Mouse (Mus musculus) mesoderm, embryonic 11.5 days (tissue): ENCODE data around the gene Ift122.

ENCODE experiments used
- DNase-seq: peaks from one replicate; pipeline ENCODE4 v3.0.0-alpha.2; 2012; ENCODE audit warnings: low read depth, low spot score

Gene Ift122

DNA sequence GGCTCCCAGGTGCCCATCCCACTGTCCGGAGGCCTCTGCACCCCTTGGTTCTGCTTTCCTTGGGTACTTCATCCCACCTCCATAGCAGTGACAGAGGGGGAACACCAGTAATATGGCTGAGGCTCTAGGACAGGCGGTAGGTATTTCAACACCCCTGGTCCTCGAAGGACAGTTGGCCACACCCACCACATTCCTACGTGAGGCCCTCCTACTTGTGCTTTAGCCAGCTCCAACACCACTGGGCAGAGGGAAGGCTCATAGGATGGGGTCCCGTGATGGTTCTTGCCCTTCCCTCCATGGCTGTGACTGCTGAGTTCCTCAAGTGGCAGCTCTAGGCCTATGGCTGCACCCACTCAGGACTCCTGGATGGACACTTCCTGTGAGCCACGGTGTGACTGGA lies 71.6 kb downstream of the Ift122 start:
- peak; percentile 40 for DNase-seq

DNA sequence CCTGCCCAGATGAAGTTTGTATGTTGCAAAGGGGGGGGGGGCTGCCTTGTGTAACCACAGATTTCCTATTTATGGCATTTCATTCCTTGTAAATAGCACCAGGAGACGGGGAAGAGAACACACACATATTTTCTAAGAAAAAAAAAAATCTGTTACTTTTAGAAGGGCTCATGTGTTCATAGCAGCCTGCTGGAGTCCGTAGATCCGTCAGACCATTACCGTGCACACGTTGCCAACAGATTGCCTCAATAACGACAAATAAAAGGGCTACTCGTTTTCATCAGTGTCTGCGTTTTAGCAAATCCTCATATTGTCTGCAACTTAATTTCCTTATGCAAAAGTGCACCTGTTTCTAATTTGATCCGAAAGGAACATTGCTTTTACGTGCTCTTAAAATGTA lies 73.1 kb downstream of the Ift122 start:
- DNase-seq = no peak

DNA sequence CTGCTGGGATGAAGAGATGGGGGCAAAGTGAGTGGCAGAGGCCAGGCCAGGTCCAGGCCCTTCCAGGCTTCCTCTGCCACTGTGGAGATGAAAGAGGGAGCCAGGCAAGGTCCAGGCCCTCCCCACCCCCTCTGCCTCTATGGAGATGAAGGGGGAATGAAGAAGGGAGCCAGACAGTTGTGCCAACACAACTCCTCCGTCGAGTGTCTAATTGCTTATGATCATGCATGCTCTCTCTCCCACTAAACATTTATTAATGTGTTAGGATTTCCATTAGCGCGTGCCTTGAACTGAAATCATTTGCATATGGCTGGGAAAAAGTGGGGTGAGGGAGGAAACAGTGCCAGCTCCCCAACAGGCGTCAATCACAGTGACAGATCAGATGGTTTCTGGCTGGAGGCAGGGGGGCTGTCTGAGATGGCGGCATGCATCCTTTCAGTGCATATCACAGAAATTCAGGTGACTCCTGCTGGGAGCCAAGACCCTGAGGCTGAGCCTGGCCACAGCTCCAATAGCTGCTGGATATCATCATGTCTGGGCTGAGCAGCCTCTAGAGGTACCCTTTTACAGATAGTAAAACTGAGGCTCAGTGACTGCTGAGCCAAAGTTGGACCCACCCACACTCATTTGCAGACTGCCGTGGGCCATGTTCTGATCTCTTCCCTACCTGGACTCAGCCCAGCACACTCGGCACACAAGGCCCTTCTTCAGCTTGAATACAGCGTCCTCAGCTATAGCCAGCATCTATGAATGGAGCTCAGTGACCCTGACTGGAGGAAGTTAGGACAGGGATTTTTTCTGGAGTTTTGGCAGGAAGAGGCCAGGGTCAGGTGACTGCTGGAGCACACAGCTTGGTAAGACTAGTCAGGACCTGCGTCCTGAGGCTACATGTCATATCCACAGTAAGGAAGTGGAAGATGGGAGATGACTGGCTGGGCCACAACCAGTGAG lies 74.3 kb downstream of the Ift122 start:
- no peak for DNase-seq

DNA sequence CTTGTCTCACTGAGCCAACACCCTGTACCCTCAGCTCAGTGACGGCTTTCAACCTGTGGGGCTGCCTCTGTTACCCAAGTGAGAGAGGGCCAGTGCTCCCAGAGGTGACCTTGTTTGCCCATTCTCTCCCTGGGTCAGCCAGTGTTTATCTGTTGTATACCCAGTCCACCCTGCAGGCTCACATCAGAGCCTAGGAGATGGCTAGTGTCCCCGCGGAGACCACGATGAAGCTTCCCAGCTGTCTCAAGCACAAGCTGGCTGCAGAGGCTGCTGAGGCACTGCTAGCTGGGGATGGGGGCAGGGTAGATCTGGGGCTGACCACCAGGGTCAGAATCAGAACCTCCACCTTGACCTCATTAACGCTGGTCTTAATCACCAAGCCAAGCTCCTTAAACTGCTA lies 76.7 kb downstream of the Ift122 start:
- DNase-seq = no peak

DNA sequence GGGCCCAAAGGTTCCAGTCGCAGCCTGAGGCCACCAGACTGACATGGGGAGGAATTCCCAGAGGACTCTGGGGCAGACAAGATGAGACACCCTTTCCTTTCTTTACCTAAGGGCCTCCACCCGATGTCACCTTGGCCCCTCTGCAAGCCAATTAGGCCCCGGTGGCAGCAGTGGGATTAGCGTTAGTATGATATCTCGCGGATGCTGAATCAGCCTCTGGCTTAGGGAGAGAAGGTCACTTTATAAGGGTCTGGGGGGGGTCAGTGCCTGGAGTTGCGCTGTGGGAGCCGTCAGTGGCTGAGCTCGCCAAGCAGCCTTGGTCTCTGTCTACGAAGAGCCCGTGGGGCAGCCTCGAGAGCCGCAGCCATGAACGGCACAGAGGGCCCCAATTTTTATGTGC lies 78.4 kb downstream of the Ift122 start, which contains the start of gene Rho:
Rho (plus strand) TSS at position 110 of the 400 bp plus-strand sequence.
- DNase-seq = no peak

DNA sequence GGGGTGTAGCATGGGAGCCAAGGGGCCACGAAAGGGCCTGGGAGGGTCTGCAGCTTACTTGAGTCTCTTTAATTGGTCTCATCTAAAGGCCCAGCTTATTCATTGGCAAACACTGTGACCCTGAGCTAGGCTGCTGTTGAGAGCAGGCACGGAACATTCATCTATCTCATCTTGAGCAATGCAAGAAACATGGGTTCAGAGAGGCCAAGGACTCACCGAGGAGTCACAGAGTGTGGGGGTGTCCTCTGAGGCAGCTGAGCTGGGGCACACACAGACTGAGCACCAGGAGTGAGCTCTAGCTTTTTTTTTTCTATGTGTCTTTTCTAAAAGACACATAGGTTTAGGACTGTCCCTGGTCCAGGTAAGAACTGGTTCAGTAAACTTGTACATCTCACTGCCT lies 79.1 kb downstream of the Ift122 start:
- no peak for DNase-seq

DNA sequence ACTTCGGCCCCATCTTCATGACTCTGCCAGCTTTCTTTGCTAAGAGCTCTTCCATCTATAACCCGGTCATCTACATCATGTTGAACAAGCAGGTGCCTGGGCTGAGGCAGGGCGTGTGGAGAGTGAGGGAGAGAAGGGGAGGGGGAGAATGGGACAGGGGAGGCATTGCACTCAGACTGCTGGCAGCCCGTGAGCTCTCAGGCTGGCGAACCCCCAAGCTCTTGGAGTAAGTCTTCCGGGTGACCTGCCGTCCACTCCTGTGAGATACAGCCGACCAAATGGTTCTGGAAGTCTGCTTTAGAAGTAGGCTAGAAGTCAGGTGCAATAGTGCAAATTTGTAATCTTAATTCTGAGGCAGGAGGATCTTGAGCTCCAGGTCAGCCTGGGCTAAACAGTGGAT lies 82.3 kb downstream of the Ift122 start:
- DNase-seq = no peak

DNA sequence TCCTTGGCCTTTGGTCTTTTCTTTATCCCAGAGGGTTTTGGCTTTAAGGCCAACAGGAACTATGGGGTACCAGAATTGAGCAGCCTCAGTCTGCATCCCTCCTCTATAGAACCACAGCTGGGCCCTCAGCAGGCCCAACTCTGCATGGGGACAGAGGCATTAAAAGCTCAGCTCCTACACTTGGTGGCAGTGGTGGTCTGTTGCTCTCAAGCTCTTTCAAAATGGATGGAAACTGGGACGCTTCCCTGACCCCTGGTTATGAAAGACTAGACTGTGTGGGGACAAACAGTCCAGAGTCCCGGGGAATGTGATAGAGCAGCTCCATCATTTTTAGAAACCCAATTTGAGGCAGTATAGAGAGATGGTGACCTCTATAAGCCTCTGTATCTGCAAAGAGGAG lies 84.7 kb downstream of the Ift122 start:
- no peak for DNase-seq

DNA sequence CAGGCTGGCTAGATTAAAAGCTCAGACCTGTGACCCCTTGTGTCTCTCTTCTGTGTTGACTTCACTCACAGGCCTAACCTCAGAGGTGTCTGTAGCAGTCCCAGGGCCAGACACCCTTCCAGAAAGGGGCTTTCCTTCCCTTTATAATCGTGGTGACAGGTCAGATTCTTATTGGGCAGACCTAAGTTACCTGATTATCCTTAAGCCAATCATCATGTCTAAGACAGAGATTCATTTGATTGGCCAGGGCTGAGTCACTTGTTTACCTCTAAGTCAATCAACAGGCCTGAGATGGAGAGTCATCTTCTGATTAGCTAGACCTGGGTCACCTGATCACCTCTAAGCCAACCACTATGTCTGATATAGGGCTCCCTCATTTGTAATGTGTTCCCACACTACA lies 85.5 kb downstream of the Ift122 start:
- DNase-seq = no peak

DNA sequence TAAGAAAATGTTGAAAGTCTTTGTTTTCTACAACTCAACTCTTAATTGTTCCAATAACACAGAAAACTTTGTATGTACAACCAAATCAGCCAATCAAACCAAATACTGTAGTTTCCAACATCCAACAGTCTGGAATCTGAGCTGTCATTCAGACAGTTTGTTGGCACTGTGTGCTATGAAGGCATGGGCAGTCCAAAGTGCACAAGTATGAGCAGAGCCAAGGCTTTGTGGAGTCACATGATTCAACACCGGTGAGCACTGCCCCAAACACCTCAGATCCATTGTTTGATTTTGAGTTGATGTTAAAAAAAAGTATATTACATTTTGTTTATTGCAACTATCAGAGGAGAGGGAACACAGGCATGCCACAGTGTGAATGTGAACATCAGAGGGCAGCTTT lies 87.3 kb downstream of the Ift122 start:
- no peak for DNase-seq

DNA sequence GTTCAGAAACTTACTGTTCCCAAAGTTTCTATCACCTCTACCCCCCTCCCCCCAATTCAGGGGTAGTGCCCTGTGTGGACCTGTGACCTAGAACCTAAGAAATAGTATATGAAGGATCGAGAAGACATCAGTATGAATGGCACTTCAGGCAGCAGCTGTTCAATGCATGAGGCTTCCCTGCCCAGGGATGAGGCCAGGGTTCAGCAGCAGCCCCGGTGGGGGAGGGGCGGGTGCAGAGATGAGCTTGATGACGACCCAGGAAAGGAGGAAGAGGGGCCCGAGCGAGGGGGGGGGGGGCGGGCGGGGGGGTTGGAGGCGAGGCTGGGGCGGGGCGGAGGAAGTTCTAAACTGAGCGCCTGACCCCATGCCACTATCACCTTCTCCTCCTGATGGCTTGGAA lies 87.9 kb downstream of the Ift122 start:
- peak; percentile 69 for DNase-seq

DNA sequence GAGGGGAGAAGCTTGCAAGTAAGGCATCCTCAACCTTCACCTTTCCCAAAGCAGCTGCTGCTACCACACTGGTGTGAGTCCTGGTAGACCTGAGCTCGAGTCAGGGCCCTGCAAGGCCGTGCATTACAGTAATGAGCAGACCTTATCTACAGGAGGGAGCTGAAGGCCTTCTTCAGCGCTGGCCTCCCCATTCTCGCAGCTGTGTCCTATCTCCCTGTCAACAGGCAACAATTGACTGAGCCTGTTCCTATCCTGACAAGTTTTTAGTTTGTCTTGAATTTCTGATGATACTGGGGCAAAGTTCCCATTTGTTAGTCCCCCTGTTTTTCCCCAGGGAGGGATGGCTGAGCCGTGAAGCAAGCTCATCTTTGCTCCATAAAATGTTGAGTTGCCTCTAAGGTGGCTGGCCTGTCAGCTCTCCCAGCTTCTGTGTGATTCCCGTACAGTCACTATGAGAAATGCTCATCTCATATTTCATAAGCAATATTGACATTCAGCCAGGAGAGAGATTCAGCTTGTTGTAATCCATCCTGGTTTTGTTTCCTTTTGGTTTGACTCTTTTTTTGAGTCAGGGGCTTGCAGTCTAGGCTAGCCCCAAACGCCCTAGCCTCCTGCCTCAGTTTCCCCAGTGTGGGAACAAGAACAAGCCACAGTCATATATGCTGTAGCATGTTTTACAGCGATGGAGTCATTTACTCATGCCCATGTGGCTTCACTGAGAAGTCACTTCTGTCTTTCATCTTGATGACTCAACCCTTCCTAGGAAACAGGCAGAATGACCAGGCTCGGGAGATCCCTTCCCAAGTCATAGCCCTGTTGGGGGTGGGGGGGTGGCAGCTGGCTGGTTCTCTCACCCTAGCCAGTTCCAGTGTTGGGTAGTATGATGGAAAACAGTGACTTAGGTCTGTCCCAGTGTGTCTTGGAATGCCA lies 90.5 kb downstream of the Ift122 start:
- DNase-seq = no peak

DNA sequence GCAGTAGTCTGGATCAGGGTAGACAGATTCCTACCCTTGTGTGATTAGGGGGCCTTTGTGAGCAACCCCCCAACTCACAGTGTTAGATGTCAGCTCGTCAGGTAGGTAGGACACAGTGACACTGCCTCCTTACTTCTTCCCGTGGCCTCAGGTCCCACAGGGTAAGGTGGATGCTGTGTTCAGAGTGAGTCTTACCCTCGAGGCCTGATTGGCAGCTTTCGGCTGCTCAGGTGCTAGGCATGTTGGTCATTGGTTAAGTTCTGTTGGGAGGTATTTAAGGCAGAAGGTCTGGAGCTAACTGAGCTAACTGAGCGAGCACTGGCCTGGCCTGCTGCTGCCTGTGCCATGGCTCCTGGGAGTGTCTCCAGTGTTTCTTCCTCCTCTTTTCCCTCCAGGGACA lies 91.4 kb downstream of the Ift122 start, which contains the start of gene H1foo:
H1foo (plus strand) TSS at position 301 of the 400 bp plus-strand sequence.
- DNase-seq = no peak

DNA sequence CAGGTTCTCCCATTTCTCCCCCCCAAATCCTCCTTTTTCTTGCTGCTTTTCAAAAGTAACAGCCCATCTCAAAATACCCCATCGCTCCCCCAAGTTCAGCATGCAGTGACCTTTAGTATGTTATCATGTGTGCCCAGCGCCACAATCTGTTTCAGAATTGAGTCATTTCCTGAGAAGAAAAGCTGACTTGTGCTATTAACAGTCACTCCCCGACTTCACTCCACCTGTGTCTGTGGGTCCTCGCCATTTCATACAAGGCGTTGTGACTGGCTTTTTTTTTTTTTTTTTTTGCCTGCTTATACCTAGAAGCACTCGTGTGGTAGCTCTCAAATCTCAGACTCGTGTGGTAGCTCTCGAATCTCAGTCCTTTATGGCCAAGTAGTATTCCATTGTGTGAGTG lies 92.4 kb downstream of the Ift122 start:
- no peak for DNase-seq

DNA sequence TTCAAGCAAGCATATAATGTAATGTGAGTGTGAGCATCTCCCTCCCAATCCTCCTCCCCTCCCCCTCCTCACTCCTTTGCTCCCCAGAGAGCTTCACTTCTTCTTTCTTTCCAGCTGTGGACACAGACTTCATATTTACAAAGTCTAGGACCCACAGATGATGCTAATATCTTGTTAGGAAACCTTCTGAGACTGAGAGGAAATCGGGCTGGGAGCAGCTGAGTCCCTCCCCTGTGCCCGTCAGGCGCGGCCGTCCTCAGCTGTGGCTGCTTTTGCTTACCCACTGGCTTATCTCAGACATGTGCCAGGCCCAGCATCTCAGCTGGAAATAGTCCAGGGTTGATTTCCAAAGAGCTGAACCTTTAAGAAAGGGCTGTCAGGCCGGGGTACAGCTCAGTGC lies 93.1 kb downstream of the Ift122 start:
- no peak for DNase-seq

DNA sequence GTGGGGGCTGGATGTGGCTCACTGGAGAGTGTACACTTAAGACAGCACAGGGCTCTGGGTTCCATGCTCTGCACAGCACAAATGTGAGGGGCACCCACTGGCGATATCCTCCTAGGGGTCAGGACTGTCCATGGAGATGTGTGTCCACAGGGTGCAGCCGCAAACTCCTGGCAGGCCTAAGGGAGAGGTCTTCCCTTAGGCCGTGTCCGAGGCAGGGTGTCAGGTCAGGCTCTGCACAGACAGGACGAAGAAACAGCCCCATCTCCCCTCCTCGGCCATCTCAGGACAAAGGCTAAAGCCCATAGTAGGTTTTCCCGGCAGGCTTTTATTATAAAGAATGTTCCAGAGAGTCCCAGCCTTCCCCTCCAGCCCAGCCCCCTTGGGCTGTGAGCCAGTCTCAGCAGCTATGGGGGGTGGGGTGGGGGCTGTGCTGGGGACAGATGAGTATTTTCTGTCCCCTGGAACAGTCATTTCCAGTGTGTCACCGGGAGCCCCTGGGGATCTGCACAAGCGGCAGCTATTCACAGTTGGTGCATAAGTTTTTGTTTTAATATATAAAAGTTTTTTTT lies 101.3 kb downstream of the Ift122 start:
- no peak for DNase-seq

DNA sequence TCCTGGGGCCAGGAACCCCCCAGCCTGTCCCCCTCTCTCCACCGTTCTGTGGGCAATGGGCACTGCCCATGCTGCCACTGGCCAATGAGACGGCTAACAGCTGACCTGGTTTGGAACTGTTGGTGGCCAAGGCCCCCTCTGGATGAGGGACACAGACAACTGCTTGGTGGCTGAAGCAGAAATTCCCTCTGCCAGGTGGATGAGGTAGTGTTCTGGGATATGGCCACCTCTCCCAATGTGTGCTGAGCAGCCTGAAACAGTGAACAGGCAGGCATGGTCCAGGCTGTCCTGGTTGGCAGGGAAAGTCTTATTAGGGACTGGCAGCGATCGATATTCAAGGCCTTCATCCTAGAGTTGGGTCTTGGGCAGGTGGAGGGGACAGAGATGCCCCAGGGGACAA lies 101.9 kb downstream of the Ift122 start:
- DNase-seq = no peak

DNA sequence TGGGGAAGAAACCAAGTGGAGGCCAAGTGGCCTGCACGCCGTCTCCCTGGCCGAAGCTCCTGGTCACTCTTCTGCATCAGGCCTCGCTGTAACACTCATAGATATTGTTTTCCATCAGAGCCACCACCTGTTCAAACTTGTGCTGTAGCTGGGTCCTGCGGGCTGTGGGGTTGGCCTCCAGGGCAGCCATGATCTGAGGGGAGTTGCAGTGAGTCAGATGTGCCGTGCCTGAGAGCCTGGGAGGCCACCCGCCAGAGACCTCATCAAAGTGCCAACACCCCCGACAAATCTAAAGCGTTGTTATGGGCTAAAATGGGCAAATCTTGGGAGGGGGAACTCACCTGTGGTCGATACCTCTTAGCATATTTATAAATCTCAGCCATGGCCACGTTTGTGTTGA lies 102.4 kb downstream of the Ift122 start:
- no peak for DNase-seq

DNA sequence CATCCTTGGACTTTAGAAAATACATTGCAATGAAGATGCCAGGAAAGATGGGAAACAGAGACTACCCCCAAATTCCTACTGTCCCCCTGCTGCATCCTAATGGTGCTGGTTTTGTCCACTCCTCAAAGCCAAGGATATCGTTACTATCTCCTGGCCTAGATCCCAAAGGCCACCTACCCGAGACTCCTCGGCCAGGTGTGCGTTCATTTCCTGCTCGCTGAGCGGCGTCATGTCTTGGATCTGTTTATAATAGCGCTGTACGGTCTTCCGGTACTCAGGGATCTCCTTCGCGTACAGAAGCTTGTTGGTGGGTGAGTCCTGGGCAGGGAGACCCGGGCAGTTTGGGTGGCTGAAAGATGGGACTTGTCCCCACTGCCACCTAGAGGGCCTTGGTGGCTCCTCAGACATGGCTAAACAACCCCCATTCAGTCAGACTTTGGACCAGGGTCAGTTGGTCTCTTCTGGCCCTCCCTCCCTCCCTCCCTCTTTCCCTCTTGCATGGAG lies 103.2 kb downstream of the Ift122 start:
- no peak for DNase-seq

DNA sequence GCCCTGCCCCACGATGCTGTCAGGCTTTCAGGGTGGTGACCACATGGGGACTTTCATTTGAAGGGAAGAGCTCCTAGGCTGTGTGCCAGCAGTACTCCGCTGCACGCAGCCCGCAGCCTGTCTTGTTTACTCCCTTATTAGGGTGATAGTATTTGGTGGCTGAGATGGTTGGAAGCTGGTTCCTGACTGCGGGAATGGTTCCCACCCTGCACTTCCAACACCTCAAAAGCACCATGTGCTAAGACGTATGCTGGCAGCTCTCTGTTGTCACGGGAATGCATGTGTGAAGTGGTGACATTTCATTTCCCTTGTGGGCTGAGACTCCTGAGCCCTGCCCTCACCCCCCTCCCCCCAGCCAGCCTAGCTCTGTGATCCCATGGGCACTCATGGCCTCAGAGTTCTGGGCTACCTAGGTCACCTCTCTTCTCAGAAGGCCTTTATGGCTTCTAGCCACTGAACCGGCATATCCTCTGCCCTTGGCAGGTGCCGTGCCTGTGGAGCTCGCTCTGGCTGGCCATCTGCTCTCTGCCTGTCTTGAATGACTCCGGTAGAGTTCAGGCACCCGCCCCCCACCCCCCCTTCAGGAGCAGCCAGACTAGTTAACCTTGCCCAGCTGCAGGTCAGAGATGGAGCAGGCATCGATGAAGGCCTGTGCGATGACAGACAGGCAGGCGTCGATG lies 103.8 kb downstream of the Ift122 start:
- DNase-seq = no peak

DNA sequence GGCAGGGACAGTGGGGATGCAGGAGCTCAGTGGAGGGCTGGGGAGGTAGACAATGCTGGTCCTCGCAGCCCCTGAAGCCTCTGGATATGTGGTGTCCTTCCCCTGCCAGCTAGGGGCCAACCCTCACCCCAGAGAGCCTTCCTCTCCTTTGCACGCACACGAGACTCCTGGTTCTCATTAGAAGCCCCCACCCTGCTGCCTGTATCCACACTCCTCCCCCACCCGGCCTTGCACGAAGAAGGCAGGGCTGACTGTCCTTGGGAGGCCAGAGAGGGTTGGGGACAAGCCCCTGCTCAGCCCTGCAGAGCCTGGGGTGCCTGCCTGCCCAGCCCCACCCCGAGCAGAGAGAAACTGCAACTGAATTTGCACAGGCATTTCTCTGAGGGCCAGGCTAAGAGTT lies 104.4 kb downstream of the Ift122 start:
- DNase-seq = no peak
